Mouse (Mus musculus) urinary bladder, postnatal 25 days (tissue): Measurements from ENCODE around the gene Hdac4.

Source experiments
- DNase-seq: peaks from one replicate; pipeline ENCODE4 v3.0.0; 2022; ENCODE audit warnings: low spot score

Gene Hdac4

DNA sequence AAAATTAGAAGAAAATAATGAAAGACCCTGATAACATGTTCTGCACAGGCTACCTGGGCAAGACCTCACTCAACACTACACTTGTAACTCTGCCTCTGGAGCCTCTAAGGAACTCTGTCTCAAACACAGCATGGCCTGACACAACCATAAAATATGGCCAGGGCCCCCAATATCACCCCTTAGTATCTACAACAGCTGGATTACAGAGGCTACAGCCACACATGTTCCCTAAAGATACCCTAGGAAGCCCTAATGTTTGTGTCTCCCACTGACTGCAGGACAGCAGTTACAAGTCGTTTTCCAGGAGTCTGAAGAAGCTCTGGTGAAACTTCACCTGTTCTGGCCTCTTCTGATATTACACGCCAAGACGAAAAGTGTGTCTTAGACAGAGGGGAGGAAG lies 65.7 kb downstream of the Hdac4 start:
- DNase-seq: no peak

GRCm38 (mm10) chr1:92127785-92128184 lies 67.7 kb downstream of the Hdac4 start:
- no peak for DNase-seq

- no peak for DNase-seq
Measured at GRCm38 (mm10) chr1:92127366-92127765, 68.1 kb downstream of the Hdac4 start.

DNA sequence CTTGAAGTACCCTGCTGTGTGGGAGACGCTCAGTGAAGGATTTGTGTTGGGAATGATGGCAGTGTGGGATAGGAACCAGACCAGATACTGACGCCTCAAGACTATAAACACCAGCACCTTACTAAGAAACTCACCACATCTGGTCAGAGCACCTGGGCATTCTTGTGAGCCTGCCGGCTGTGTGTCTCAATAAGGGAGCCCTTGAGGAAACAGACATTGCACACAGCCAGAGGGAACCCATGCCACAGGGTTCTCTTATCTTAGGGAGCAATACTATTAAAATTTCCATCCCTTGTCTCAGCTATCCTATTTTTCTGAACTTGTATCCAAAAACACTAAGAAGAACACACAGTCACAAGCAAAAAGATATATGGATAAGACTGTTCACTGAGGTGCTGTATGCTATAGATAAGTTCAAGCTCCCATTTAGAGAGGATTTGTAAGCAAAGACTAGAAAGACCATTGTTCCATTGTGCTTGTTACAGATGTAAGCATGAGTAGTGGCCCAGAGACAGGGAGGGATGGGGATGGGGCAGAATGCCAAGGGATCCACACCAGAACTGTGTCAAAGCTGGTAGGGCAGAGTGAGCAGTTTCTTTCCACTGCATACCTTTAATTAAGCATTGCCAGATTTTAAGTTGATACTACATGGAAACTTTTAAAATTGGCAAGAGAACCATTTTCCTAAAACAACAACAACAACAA lies 70.8 kb downstream of the Hdac4 start:
- DNase-seq: no peak

GRCm38 (mm10) chr1:92119303-92119702 lies 76.2 kb downstream of the Hdac4 start:
- no peak for DNase-seq

DNA sequence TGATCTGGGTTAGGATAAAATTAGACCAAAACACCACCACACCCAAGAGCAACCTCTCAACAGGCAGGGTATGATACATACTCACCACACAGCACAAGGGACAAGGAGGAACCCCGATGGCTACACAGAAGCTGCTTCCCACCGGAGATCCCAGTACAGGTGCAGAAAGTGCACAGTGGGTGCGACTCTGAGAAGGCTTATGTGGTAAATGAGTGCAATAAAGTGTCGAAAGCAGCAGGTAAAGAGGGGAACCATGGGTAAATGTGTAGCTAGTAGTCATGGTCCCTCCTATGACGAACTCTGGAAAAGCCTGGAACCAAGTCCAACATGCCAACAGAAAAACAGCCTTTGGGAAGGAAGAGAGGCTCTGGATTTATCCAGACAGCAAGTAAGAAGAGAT lies 77.9 kb downstream of the Hdac4 start:
- DNase-seq: no peak

- no peak for DNase-seq
Measured at GRCm38 (mm10) chr1:92116169-92116568, 79.3 kb downstream of the Hdac4 start.

DNA sequence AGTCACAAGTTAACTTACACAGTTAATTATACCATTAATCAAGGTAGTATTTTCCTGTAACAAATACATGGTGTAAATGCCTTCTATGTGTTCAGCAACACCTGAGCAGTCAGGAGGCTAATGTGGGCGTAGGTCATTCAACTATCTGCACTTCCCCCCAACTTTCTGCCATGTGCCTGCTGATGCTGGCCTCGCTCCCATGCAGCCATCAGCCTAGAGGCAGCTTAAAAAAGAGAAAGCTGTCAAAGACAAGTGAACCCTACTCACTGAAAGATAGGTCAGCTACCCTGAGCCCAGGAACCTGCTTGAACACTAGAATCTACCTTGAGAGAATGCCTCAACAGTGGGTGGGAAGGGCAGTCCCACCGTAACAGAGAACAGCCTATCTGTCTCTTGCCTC lies 81.4 kb downstream of the Hdac4 start:
- no peak for DNase-seq

DNA sequence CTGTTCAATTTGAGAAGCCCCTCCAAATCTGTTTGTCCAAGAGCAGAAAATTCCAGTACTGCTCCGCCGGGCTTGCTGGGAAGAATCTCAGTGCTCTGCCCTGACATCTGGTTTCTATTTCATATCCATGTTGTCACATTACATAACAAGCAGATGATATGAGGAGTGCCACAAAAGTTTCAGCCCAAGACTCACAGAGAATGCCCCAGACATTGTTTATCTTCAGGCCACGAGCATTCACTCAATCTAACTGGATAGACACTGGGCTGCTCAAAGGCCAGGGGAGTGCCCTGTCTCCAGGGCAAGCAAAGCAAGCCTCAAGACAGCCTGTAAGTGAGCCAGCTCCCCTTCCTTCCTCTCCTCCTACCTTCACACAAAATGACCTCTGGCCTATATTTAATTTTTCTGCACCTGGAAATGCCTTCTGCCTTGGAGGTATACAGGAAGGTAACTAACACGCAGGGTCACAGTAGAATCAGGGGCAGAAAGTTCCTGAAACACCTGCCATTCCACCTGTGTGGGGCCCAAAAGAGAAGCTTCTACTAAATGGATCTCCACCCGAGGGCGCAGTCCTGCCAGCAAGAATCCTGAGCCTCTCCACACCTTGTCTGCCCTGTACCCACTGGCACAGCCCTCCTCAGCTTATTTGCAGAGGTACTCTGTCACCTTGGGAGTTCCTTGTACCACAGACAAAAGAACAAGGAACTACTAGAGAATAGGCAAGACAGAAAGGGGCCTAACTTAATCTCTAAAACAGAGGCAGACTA lies 82.1 kb downstream of the Hdac4 start:
- DNase-seq: no peak

GRCm38 (mm10) chr1:92112591-92112990 lies 82.9 kb downstream of the Hdac4 start:
- DNase-seq: no peak

DNA sequence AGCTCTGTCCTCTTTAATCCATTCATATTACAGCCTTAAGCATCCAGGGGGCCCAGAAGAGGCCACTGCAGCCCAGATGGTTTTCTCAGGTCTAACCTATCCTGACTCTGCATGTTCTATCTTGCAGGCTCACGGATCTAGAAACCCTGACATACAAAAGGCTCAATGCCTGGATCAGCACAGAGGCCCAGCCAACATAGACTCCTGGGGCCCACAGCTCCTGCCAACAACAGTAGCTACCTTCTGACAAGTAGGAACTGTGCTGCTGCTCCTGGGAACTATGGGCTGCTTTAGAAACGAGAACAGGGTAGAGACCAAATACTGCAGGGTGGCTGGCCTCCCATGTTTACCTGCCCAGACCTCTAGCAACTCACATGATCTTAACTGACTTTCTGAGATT lies 83.9 kb downstream of the Hdac4 start:
- DNase-seq: no peak

- DNase-seq: no peak
Measured at GRCm38 (mm10) chr1:92111026-92111425, 84.5 kb downstream of the Hdac4 start.

DNA sequence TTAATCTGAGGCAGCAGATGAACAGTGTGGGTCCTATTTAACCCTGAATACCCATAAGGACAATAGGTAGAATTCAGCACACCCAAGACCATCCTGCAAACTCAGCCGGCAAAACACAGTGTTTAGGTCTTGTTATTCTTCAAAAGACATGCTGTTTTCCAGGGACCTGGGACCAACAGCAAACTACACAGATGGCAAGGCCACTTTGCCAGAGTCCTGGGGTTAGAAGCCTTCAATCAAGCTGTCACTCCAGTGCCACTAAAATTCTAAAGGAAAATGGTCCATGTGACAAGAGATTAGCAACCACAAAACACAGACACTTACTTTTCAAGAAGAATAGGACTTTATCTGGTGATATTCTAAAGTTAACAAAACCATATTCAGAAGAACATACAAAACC lies 86.3 kb downstream of the Hdac4 start:
- DNase-seq: no peak

DNA sequence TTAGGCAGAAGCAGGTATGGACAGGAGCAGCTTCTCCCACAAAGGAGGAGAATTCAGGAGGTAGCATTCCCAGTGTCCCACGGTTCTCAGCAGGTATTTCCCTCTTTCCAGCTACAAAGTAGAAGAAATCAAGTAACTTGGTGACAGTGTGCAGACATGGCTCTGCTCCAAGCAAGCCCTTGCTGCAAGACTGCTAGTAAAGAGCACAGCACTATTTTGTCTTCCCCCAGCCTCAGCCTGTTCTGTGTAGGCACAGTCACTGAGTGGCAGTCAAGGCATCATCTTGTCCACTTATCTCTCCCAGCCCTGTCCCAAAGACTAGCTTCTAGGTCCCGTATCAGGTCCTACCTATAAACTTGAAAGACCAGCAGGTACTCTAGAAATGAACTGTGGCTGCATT lies 86.9 kb downstream of the Hdac4 start:
- DNase-seq: no peak

- DNase-seq: no peak
Measured at GRCm38 (mm10) chr1:92107996-92108395, 87.5 kb downstream of the Hdac4 start.

DNA sequence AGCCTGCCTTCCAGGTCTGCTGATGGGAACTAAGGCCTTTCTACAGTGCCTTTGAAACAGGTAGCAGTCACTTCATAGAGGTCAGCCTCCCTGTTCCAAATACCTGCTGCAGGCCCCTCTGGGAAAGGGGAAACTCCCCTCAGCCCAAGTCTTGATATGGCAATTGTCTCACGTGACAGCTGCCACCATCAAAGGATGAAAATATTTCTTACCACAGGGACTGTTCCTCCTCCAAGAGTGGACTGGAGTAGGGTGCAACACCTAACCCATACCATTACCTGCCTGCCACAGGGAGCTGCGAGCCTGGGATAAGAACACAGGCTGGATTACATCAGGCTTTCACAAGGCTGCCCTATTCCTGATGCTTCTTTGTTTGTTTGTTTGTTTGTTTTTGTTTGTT lies 88.0 kb downstream of the Hdac4 start:
- no peak for DNase-seq

GRCm38 (mm10) chr1:92106486-92107160 lies 88.9 kb downstream of the Hdac4 start:
- no peak for DNase-seq

GRCm38 (mm10) chr1:92104718-92105117 lies 90.8 kb downstream of the Hdac4 start:
- no peak for DNase-seq

GRCm38 (mm10) chr1:92103971-92104370 lies 91.5 kb downstream of the Hdac4 start:
- no peak for DNase-seq

DNA sequence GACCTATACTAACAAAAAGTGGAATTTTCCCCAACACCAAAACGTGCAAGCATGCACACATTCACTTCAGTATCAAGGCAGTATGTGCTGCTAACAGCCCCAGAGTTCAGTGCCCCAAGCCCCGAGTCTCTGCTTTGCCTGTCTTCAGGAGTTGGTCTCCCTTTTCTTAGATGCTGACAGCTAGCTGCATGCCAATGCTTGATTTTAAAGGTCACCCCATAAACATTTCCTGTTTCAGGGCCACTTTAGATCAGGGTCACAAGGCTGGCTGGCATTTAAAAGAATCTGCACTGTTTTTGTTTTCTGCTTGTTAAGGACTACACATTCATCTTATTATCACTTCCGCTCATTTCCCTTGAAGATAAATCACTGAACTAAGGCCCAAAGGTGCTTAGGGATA lies 92.1 kb downstream of the Hdac4 start:
- DNase-seq: no peak

DNA sequence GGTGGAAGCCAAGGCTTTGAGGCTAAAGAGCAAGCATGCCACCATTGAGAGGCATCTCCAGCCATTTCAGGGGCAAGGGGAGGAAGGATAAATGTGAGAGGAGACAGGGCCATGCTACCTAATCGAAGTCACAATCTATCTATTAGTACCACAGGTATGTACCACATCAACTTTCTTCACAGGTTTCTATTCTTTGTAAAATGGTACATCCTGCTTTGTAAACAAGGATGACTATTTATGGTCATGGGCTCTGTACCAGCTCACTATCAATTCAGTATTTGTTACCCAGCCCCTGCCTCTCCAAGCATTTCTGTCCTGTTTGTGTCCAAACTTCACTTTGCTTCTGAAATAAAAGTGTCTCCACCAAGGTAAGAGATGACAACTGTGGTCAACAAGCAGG lies 92.7 kb downstream of the Hdac4 start:
- no peak for DNase-seq

DNA sequence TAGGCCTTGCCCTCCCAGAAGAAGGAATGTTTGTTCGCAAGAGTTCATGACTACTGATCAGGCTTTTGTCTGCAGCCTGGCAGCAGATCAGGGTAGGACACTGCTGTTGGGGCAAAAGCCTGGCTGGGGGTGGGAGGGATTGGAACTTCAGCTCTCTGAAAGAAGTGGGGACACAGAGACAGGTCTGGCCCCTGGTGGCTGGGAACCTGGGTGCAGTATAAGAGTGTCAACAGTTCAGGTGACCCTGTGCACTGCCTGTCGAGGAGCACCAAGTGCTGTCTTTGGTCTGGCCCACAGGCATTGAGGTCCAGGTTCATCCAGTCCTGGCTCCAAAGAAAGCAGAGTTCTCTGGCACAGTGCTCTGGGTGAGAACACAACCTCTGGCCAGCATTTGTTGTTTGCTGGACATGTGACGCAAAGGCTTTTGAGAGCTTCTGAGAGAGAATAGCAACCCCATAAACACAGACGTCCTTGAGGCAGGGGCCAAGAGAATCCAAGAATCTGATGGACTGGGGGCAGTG lies 95.1 kb downstream of the Hdac4 start:
- DNase-seq: no peak

- no peak for DNase-seq
Measured at GRCm38 (mm10) chr1:92099964-92100363, 95.5 kb downstream of the Hdac4 start.
